Mouse (Mus musculus): ENCODE data around the gene Defb11. TPM values are rescaled to one million over a fixed set of nuclear protein-coding genes. Genes with fewer than 3 reads are reported as not detected.
A peak's percentile ranks its signal among the peaks of the same experiment; 100 is the strongest.
"Not testable (repeated sequence)": the region's sequence is repeated elsewhere in the genome, so short reads cannot be mapped to it uniquely, and the experiment has no call there.

Gene Defb11
- polyA plus RNA-seq (2014; fragmentation: Nextera tagmentation; extraction: Ambion mirVana): 3.3 TPM in 1 of 2 replicates, not detected in the other

DNA sequence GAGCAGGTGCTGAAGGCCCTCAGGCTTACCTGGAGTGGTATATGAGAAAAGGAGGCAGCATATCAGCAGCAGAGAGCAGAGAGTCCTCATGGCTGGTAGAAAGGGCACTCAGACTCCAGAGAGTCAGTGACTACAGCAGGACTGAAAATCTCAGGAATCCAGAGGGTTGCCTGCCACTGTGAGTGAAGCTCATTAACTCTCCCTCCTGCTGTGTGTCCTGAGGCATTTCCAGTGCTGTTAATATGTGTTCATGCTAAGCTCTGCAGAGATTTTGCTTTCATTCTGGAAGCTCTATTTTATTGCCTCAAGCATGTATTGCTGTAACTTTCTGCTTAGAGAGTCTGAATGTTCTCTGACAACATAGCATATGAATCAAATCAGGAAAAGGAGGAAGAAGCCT lies at the start of gene Defb11:
TSS of gene Defb11 (minus strand) at position 123 of the 400 bp plus-strand sequence.
- not testable (repeated sequence) for H3K4me3 ChIP-seq (ENCODE audit: low read depth, low read length); ATAC-seq (ENCODE audit: low read depth); H3K9me3 ChIP-seq (ENCODE audit: control insufficient read depth, low read length); H3K4me1 ChIP-seq (ENCODE audit: control insufficient read depth, insufficient read depth, low read length); H3K9ac ChIP-seq (ENCODE audit: low read depth, low read length); H3K27me3 ChIP-seq (replicated peaks; ENCODE audit: control insufficient read depth, insufficient read depth, low read length); H3K36me3 ChIP-seq (ENCODE audit: control insufficient read depth, insufficient read depth, low read length); H3K4me2 ChIP-seq (ENCODE audit: low read depth, low read length); H3K27ac ChIP-seq (replicated peaks; ENCODE audit: low read depth, low read length)
- peak; percentile 20 for DNase-seq (ENCODE audit: low spot score)

DNA sequence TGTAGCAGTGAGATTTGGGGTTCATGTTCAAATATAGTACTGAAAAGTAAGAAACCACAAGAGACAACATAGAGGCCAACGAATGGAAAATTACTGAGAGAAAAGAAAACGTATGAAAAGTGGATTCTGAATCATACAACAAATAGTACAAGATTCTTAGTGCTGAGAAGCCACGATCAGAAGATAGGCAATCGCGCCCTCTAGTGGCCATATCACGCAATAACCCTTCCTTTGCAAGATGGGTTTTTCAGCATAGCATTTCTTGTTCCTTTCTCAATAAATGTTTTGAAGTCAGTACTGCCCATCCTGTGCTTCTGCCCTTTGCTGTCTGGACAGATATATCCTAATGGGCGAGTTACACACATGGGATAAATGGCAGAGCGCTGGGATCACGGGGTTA lies 49.1 kb upstream of the Defb11 start:
- no peaks in the 10 kb centered on the region for H3K36me3 ChIP-seq (ENCODE audit: control insufficient read depth, insufficient read depth, low read length)
- DNase-seq (ENCODE audit: low spot score) (peak; percentile 33), ATAC-seq (ENCODE audit: low read depth) (no peak)
- H3K27me3 ChIP-seq (replicated peaks; ENCODE audit: control insufficient read depth, insufficient read depth, low read length): no peaks in the 10 kb centered on the region
- H3K4me1 ChIP-seq (ENCODE audit: control insufficient read depth, insufficient read depth, low read length): no peaks in the 10 kb centered on the region
- no peak overlapping the region for H3K4me3 ChIP-seq (ENCODE audit: low read depth, low read length)
- no peak overlapping the region for H3K27ac ChIP-seq (replicated peaks; ENCODE audit: low read depth, low read length)
- H3K9me3 ChIP-seq (ENCODE audit: control insufficient read depth, low read length): no peaks in the 10 kb centered on the region
- 5% methylated on average over 9 of the region's 9 CpGs for WGBS
- no peak overlapping the region for H3K4me2 ChIP-seq (ENCODE audit: low read depth, low read length)
- no peak overlapping the region for H3K9ac ChIP-seq (ENCODE audit: low read depth, low read length)

DNA sequence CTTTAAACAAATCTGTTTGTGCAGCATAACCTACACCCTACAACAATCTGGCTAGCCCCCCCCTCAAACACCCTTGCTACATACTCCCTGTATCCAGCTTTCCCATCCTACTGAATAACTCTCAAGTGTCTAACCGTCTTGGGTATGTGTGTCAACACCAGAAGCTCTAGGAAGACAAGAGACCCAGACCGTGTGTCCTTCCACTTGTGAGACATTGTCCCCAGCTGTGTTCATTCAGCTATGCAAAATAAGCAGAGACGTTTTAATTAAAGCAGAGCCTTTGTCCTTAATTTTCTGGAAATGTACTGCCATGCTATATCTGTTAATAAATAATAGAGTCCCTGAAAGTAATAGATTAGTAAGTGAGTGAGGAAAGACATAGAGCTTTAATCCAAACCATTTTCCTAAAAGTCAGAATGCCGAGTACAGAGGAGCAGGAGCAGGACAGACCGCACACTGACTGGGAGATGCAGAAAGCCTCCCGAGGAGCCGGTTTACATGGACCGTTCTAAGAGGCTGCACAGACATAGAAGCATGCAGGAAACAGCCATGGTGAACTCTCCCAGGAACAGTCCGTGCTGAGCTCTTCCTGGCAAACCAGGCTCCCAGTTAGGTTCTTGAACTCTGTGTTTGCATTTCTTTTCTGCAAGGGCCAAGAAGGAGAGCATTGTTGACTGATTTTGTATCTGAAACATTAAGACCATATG lies 41.3 kb upstream of the Defb11 start:
- H3K36me3 ChIP-seq (ENCODE audit: control insufficient read depth, insufficient read depth, low read length): no peaks in the 10 kb centered on the region
- DNase-seq (ENCODE audit: low spot score) (peak; percentile 17), ATAC-seq (ENCODE audit: low read depth) (no peak)
- WGBS: 63% methylated on average over 9 of the region's 9 CpGs
- no peak overlapping the region for H3K9ac ChIP-seq (ENCODE audit: low read depth, low read length)
- no peak overlapping the region for H3K27ac ChIP-seq (replicated peaks; ENCODE audit: low read depth, low read length)
- no peaks in the 10 kb centered on the region for H3K27me3 ChIP-seq (replicated peaks; ENCODE audit: control insufficient read depth, insufficient read depth, low read length)
- no peaks in the 10 kb centered on the region for H3K4me1 ChIP-seq (ENCODE audit: control insufficient read depth, insufficient read depth, low read length)
- H3K4me2 ChIP-seq (ENCODE audit: low read depth, low read length): no peak overlapping the region
- no peak overlapping the region for H3K4me3 ChIP-seq (ENCODE audit: low read depth, low read length)
- H3K9me3 ChIP-seq (ENCODE audit: control insufficient read depth, low read length): no peaks in the 10 kb centered on the region

DNA sequence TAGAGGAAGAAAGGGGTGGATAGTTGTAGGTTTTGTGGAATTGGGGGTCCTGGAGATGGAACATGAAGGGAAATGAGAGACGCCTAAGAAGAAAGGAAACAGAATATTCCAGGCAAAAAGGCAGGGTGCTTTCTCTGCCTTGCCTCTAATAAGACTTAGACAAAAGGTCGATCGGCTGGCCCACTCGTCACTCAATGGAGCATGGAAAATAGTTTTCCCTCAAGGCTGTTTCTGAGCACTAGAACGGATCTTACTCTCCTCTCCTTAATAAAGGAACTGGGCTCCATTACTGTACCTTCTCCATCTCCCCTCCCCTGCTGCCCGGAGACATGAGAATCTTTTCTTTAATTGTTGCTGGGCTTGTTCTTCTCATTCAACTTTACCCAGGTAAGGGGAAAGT lies 40.2 kb upstream of the Defb11 start, which contains the start of gene Defb13:
TSS of gene Defb13 (plus strand) at position 301 of the 400 bp plus-strand sequence.
- H3K27ac ChIP-seq (replicated peaks; ENCODE audit: low read depth, low read length): no peak within 1 kb of the TSS
- ATAC-seq (ENCODE audit: low read depth) (no peak), DNase-seq (ENCODE audit: low spot score) (no peak)
- H3K9me3 ChIP-seq (ENCODE audit: control insufficient read depth, low read length): no peaks in the 10 kb centered on the region
- H3K4me1 ChIP-seq (ENCODE audit: control insufficient read depth, insufficient read depth, low read length): no peaks in the 10 kb centered on the region
- WGBS: 75% methylated on average over 6 of the region's 6 CpGs
- H3K9ac ChIP-seq (ENCODE audit: low read depth, low read length): no peak within 1 kb of the TSS
- no peaks in the 10 kb centered on the region for H3K27me3 ChIP-seq (replicated peaks; ENCODE audit: control insufficient read depth, insufficient read depth, low read length)
- H3K4me3 ChIP-seq (ENCODE audit: low read depth, low read length): no peak within 1 kb of the TSS
- no peak within 1 kb of the TSS for H3K4me2 ChIP-seq (ENCODE audit: low read depth, low read length)
- no peaks in the 10 kb centered on the region for H3K36me3 ChIP-seq (ENCODE audit: control insufficient read depth, insufficient read depth, low read length)

DNA sequence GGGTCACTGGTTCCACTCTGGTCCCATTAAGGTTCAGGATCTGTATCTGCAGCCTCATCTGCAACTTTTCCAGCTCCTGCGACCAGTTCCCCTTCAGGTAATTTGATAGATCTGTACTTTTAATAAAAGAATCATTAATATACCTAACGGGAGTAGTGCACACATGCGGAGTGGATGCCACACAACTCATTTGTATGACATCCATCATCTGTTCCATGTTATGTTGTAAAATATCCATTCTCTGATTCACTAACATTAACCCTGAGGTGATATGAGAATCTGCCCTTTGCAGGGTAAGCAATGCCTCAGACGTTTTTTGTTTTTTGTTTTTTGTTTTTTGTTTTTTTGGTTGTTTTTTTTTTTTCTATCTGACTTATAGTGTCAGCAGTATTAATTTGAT lies 31.8 kb upstream of the Defb11 start, which contains the start of gene Defb35:
TSS of gene Defb35 (plus strand) at position 301 of the 400 bp plus-strand sequence.
- H3K36me3 ChIP-seq (ENCODE audit: control insufficient read depth, insufficient read depth, low read length); H3K9me3 ChIP-seq (ENCODE audit: control insufficient read depth, low read length); ATAC-seq (ENCODE audit: low read depth); DNase-seq (ENCODE audit: low spot score); H3K27ac ChIP-seq (replicated peaks; ENCODE audit: low read depth, low read length); H3K4me2 ChIP-seq (ENCODE audit: low read depth, low read length); H3K4me3 ChIP-seq (ENCODE audit: low read depth, low read length); H3K27me3 ChIP-seq (replicated peaks; ENCODE audit: control insufficient read depth, insufficient read depth, low read length); H3K9ac ChIP-seq (ENCODE audit: low read depth, low read length); H3K4me1 ChIP-seq (ENCODE audit: control insufficient read depth, insufficient read depth, low read length): not testable (repeated sequence)
- WGBS: 84% methylated on average over 4 of the region's 4 CpGs

DNA sequence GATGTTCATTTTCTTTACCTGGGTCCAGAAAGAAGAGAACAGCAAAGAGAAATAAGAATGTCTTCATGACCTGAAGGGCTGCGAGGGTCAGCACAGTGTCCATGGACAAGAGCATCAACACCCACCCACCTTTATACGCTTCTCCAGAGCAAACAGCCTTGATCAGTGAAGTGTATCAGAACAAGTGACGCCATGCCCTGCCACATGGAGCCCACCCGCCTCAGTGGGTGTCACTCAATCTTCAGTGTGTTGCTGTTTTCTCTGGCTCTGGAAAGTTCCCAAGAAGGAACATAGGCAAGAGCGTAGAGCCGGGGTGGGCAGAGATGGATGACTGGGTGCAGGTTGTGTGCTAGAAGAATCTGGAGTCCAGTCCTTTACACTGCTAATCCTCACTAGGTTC lies 26.4 kb upstream of the Defb11 start, which contains the start of gene Defb15:
TSS of gene Defb15 (minus strand) at position 101 of the 400 bp plus-strand sequence.
- H3K36me3 ChIP-seq (ENCODE audit: control insufficient read depth, insufficient read depth, low read length): no peaks in the 10 kb centered on the region
- no peak within 1 kb of the TSS for H3K9ac ChIP-seq (ENCODE audit: low read depth, low read length)
- H3K4me2 ChIP-seq (ENCODE audit: low read depth, low read length): no peak within 1 kb of the TSS
- no peak within 1 kb of the TSS for H3K27ac ChIP-seq (replicated peaks; ENCODE audit: low read depth, low read length)
- ATAC-seq (ENCODE audit: low read depth): no peak
- no peaks in the 10 kb centered on the region for H3K4me1 ChIP-seq (ENCODE audit: control insufficient read depth, insufficient read depth, low read length)
- no peaks in the 10 kb centered on the region for H3K27me3 ChIP-seq (replicated peaks; ENCODE audit: control insufficient read depth, insufficient read depth, low read length)
- DNase-seq (ENCODE audit: low spot score): no peak
- no peaks in the 10 kb centered on the region for H3K9me3 ChIP-seq (ENCODE audit: control insufficient read depth, low read length)
- 86% methylated on average over 6 of the region's 6 CpGs for WGBS
- H3K4me3 ChIP-seq (ENCODE audit: low read depth, low read length): no peak within 1 kb of the TSS

DNA sequence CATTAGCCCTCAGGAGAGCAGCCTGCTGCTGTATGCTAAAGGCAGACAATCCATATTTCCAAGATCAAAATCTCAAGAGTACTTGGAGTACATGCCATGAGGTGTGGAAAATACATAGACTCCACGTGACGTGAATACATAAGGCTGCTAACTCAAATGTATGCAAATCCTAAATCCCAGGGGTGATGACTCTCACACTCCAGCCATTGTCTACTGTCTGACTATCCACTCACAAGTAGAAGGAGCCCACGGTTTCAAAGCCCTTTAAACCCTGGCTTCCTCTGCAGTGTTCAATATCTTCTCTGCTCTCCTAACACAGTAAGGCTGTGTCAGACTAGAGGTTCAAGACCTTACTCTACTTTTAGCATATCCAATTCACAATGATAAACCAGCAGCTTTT lies 24.5 kb upstream of the Defb11 start:
- not testable (repeated sequence) for H3K27ac ChIP-seq (replicated peaks; ENCODE audit: low read depth, low read length); DNase-seq (ENCODE audit: low spot score); H3K9ac ChIP-seq (ENCODE audit: low read depth, low read length); H3K36me3 ChIP-seq (ENCODE audit: control insufficient read depth, insufficient read depth, low read length); H3K27me3 ChIP-seq (replicated peaks; ENCODE audit: control insufficient read depth, insufficient read depth, low read length); ATAC-seq (ENCODE audit: low read depth); H3K9me3 ChIP-seq (ENCODE audit: control insufficient read depth, low read length); H3K4me2 ChIP-seq (ENCODE audit: low read depth, low read length); H3K4me1 ChIP-seq (ENCODE audit: control insufficient read depth, insufficient read depth, low read length); H3K4me3 ChIP-seq (ENCODE audit: low read depth, low read length)
- 71% methylated on average over 3 of the region's 3 CpGs for WGBS

DNA sequence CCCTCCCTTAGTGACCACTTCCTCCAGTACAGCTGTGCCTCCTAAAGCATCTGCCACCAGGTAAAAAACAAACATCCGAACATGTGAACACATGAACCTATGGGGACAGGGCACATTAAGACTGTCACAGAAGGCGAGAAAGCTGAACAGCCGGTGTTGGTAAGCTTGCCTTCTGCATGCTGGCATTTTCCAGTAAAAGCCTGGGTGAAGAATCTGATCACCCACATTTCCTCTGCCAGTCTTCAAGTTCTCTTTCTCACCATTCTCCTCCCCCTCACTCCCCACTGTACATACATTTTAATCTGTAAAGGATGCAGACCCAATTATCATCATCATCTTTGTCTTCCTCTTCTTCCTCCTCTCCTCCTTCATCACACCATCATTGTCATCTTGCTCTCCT lies 9.4 kb upstream of the Defb11 start:
- 88% methylated on average over 3 of the region's 3 CpGs for WGBS
- no peak overlapping the region for H3K4me2 ChIP-seq (ENCODE audit: low read depth, low read length)
- H3K4me1 ChIP-seq (ENCODE audit: control insufficient read depth, insufficient read depth, low read length): no peaks in the 10 kb centered on the region
- H3K36me3 ChIP-seq (ENCODE audit: control insufficient read depth, insufficient read depth, low read length): no peaks in the 10 kb centered on the region
- H3K27ac ChIP-seq (replicated peaks; ENCODE audit: low read depth, low read length): no peak overlapping the region
- no peaks in the 10 kb centered on the region for H3K27me3 ChIP-seq (replicated peaks; ENCODE audit: control insufficient read depth, insufficient read depth, low read length)
- H3K9me3 ChIP-seq (ENCODE audit: control insufficient read depth, low read length): no peaks in the 10 kb centered on the region
- ATAC-seq (ENCODE audit: low read depth): no peak
- no peak overlapping the region for H3K4me3 ChIP-seq (ENCODE audit: low read depth, low read length)
- no peak overlapping the region for H3K9ac ChIP-seq (ENCODE audit: low read depth, low read length)
- no peak for DNase-seq (ENCODE audit: low spot score)

DNA sequence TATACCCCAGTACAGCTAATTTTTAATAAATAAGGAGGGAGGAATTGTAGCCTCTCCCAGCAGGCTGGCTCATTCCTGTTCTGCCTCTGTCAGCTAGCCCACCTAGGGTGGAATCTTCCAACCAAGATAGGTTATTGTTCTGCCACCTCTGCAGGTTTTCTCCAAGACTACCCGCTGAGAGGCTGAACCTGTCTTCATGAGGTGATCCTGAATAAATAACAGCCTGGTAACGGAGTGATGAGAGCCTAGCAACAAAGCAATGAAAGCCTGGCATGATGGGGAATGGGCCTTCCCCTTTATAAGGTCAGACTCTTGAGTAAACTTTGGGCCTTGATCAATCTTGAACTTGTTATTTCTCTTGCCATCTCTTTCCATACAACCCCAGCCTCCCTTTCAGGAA lies 6.3 kb upstream of the Defb11 start:
- DNase-seq (ENCODE audit: low spot score): no peak
- Histone ChIP-seq H3K27me3 (replicated peaks; ENCODE audit: control insufficient read depth, insufficient read depth, low read length) (no peaks in the 10 kb centered on the region), H3K9me3 (ENCODE audit: control insufficient read depth, low read length) (no peaks in the 10 kb centered on the region), H3K4me3 (ENCODE audit: low read depth, low read length) (no peak overlapping the region), H3K27ac (replicated peaks; ENCODE audit: low read depth, low read length) (no peak overlapping the region), H3K9ac (ENCODE audit: low read depth, low read length) (no peak overlapping the region), H3K36me3 (ENCODE audit: control insufficient read depth, insufficient read depth, low read length) (no peaks in the 10 kb centered on the region), H3K4me1 (ENCODE audit: control insufficient read depth, insufficient read depth, low read length) (no peaks in the 10 kb centered on the region), H3K4me2 (ENCODE audit: low read depth, low read length) (no peak overlapping the region)
- ATAC-seq (ENCODE audit: low read depth): no peak
- WGBS: 25% methylated on average over 2 of the region's 2 CpGs

Data from embryonic facial prominence, embryonic 14.5 days (tissue).